Mouse (Mus musculus) layer of hippocampus, postnatal 14 days (tissue): ENCODE results near the gene Fkbp2. TPM values are rescaled to one million over a fixed set of nuclear protein-coding genes. Genes with fewer than 3 reads are reported as not detected.

Source experiments
- DNase-seq, 2 experiments: peaks; one replicate each; pipeline ENCODE4 v3.0.0; 2021 to 2022; ENCODE audit warnings: low spot score in 2 of 2, mixed read lengths in 1 of 2
- total RNA-seq, 2 experiments: library from RNA; stranded (reverse); gene quantifications; 2 replicates each; pipeline ENCODE4 v1.2.3; 2021

Fkbp2 gene
- total RNA-seq, 2 experiments from 2014 or later = 68.8 to 73.3 TPM

DNA sequence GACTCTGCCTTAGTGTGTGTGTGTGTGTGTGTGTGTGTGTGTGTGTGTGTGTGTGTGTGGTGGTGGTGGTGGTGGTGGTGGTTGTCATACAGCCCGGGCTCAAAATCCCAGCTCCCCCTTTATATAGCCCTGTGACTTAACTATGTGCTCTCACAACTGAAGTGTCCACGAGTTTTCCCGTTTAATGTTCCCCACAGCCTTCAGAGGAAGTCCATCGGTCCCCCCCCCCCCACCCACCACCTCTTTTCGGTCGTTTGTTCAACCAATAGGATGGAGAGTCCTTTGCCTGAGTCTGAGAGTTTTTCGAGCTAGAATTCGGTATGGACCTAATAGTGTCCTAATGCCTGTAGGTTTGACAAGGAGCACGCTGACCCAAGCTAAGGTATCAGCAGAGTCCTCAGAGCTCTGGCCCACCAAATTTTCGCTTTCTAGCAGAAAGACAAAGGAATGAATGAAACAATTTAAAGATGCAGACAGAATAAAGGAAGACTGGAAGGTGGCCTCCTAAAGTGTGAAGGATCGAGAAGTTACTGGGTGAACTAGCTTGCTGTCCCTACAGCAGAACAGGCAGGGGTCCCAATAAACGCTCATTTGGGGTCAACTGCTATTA is 6.6 kb downstream of the Fkbp2 start:
- DNase-seq = no peak

DNA sequence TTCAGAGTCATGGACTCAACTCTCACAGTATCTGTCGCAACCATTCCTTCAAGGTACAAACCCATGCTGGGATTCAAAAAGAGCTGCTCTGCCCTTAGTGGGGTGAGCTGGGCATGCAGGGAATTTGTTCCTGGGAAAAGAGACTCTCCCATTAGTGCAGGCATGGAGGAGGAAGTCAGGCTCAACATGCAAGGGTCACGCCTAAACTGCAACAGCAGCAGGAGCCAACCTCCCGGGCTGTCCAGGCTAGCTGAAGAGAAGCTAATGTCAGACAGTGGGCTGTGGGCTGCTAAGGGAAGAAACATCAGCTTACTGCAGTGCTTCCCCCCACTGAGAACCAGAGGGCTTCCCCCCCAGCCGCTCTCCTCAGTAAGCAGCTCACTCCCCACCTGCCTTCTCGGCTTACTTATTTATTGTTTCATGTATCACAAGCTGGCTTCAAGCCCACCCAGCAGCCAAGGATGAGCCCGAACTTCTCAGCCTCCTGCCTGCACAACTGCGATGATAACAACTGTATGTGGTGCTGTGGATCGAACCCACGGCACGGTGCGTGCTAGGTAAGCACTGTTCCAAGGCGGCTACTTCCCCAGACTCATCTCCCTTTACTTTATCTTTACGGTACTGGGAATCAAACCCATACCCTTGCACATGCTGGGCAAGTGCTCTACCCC is 7.9 kb downstream of the Fkbp2 start:
- DNase-seq = no peak

DNA sequence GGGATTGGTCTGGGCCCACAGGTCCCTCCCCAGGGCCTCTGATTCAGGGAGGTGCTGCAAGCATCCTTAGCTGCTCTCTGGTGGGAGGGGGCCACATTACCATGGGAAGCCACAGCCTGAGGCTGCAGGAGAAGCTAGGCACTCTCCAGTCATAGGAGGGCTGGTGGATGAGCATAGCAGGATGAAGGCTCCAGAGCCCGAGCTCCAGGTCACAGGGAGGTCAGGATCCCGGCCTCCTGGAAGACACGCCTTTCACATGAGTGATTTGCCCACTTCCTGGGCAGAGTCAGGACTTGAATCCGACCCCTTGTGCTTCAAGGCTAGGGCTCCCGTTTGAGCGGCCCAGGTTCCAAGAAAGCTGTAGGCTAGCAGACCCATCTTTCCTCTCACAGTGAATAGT is 8.7 kb downstream of the Fkbp2 start:
- DNase-seq = no peak

DNA sequence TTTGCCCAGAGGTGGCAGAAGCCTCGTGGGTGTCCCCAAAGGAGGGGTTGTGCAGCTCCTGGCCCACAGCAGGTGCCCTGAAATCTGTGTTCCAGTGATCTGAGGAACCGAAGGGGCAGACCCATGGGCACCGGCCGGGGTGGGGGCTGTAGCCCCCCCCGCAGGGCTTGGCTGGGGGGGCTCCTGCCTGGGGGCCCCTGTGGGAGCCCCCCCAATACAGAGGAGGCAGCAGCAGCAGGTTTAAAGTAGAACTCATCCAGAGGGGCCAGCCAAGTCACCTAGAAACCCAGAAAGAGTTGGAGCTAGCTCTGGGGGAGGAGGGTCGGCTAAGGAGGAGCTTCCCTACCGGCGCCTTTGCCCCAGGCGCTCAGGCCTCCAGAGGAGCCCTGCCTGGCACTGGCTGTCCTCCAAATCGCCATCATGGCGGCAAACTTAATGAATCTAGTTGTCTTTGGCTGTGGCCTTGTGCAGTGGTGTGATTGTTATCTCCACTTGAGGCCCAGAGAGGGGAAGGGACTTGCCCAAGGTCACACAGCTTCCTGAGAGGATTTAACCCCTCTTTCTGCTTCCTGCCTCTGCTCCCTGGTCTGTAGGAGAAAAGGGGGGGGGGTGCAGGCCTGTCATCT is 9.7 kb downstream of the Fkbp2 start:
- DNase-seq = no peak

DNA sequence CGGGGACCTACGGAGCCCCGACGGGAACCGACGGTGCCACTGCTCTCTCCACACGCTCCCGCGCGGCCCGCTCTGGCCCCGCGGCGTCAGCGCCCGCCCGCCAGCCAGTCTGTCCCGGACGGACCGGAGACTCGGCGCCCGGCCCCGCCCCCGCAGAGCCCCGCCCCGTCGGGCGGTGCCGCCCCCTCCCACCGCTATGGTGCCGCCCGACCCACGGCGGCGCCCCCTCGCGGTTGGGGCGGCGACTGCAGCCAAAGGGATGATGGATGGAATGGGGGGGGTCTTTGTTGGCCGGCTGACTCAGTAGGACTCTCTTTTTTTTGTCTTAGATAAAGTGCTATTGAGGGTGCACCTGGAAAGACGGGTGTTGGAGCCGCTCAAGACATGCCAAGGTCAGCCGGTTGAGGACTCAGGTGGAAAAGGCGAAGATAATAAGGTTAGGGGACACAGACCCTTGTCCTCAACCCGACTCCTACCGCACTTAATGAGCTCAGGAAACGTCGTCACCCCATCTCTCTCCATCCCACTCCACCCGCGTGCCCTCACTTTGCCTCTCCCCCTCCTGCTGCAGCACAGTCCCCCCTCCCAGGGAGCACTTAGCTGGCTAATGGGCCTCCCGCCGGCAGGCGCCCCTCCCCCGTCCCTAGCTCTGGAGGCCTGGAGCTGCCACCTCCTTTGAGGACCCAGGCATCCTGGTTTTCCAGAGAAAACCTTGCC is 10.5 kb downstream of the Fkbp2 start:
- peak in 1 of 2 experiments; percentile 40 for DNase-seq

DNA sequence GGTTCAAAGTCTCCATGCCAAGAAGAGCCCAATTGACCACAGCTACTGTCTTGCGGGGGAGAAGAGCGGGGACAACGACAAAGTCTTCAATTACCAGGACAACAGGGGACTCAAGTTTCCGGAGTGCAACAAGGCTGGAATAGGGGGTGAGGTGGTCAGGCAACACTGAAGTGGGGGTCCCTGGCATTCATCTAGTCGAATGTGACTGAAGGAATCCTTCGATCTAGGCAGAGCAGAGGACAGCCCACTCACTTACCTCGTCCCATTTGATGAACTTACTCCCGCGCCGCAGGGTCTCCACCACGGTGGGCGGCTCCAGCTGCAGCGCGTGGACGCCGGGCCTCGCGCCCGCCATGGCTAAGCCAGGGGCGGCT is 11.0 kb downstream of the Fkbp2 start:
- DNase-seq = no peak

DNA sequence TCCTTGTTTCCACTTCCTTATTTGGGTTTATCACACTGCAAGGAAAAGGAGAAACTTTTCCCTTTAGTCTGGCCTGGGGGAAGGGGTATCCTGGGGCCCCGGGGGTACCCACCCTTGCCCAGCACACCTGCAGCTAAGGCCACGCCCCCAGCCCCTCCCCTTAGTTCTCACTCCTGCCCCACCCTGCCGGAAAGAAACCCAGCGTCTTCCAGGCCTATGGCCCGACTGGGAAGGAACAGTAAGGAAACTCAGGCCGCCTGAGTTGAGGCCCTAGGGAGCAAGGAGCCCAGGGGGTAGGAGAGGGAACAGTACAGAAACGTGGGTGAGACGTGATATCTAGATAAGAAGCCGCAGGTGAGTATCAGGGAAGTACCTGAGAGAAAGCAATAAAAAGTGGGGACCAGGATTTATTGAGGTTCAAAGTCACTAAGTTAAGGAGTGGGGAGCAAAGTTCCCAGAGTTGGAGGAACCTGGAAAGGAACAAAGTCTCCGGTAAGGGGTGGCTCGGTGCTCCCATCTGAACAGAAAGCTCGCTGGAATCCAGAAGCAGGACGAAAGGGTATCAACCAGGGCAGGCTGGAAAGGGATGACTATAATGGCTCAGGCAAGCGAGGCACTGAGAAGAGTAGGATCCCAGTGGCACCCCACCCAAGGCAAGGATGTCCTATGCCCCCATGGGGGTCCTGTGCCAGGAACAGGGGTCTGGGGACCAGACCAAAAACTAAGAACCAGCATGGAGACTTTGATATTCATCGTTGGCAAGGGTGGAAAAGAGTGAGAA is 11.6 kb downstream of the Fkbp2 start:
- no peak for DNase-seq

DNA sequence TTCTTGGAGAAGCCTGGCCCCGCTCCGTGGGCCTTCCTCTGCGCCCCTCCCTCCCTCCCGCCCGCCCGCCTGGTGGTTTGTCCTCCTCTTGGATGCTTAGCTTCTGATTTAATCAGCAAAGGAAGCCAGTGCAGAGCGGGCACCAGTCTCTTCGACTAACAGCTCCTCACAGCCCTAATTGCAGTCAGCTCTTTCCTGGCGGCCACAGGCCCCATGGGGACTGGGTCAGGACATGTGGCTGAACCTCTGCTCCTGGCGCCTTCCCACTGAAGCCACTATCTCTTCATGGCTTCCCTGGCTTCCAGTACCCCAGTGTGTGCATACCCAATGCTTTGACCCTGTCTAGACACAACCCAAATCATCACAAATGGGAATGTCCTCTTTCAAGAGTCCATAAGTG is 23.8 kb downstream of the Fkbp2 start:
- DNase-seq = no peak

DNA sequence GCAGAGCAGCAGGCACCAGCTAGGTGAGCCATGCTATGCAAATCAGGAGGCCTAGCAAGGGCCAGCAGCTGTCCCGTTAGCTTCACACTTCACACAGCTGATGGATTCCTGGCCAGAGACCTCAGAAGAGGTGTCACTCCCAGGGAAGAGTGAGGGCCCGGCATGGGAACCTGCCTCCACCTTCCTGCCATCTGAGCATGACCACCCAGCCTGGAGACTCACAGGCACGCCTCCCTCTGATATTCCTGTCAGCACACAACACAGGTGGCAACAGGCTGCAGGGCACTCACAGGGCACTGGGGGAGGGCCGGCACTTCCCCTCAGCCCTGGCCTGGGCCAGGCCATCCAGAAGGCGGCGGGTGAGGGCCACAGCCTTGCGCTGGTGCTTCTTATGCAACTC is 24.9 kb downstream of the Fkbp2 start:
- DNase-seq = no peak

DNA sequence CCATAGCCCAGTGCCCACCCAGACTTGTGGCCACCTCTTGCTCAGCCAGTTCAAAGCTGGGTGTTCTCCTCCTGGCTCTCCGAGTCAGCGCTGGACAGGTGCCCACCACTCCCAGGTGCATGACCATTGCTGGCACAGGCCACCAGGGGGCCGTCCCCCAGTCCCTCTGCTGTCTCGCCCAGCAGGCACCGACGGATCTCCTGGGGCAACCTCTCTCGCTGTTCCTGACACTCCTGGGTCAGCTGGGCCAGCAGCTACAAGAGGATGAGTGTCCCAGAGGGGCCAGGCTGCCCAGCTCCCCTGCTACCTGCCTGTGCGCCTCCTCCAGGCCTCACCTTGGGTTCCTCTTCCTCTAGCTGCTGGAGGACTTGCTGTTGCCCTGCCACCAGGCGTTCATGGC is 26.3 kb downstream of the Fkbp2 start:
- DNase-seq = no peak

DNA sequence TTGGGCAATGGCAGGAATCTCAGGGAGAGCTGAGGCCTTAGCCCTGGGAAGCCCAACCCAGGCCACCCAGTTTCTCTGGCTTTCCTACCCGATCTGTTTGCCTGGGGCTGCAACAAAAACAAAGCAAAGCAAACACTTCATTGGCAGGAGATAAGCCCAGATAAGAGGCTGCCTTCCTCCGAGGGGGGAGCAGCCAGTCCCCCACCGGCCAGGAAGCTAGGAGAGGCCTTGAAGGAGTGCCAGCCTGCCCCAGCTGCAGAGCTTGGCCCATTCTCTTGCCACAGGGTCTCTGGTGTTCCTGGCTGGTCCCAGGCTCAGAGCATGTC is 27.6 kb downstream of the Fkbp2 start:
- no peak for DNase-seq

DNA sequence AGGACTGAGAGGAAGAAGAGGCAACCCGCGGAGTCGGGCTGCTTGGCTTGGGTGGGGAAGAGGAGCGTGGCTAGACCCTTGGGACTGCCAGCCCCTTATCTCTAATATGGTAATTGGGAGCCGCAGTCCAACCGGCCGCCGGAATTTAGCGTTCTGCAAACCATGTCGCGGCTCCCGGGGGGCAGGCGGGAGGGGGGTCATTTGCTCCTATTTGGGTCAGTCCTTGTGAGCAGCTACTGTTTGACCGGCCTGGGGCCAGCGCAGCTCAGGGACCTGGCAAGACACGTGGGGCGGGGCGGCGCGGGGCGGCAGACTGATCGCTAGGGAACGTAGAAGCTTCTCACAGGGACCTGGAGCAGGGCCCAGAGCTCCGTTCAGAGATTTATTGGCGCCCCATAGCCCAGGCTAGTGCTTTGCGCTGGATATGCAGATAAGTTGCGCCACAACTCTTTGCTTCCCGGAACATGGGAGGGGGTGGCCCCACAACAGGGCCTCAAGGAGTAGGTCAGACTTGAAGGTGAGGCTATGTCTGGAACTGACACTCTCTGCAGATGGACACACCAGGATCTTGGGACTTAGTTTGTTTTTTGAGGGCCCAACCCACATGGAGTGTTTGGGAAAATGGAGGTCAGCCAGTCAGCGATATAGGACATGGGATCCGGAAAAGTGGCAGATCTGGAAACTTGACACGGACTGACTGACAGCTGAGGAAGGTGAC is 28.1 kb downstream of the Fkbp2 start:
- peak; percentile 66 to 77 for DNase-seq

DNA sequence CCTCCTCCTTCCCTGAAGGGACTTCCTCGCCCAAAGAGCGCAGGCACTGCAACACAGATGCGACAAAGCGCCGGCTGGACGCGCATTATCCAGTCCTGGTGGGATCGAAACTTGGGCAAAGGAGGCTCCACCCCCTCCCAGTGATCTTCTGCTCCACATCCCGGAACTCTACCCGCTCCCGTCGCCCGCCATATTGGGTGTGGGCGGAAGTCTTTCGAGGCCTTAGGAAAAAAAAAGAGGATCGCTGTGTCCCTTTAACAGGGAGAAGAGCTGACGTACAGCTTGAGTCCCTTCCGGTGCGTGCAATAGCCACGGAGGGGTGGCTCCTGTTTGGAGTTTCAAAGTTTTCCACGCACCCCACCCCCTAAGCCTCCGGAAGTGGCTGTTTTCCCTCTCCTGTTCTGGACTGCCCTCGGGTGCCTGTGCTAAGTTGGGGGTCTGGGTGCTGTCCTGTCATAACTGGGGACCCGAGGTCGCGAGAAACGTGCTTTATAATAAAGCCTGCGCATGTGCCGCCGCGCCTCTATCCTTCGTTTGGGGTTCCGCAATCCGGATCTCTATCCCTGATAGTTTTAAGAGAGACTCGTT is 28.8 kb downstream of the Fkbp2 start:
- DNase-seq = peak; percentile 90 to 96

DNA sequence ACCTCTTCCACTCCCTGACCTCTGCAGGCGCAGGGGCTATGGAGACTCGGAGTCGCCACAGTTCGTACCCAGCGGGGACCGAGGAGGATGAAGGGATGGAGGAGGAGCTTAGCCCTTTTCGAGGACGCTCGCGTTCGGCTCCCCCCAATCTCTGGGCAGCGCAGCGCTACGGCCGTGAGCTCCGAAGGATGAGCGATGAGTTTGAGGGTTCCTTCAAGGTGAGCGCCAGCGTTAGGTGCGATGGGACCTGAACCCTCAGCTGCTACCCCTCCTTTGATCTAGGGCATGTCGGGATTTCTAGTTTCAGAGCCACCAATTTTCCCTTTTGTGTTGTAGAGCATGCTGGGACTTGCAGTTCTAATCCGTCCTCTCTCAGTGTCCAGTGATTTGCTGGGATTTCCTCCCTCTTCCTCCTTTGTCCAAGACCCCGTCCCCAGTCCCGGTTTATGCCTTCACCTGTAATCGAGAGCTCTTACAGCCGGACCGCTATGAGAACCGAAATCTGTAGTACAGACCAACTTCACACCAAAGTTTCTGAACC is 29.6 kb downstream of the Fkbp2 start:
- peak; percentile 63 to 77 for DNase-seq

DNA sequence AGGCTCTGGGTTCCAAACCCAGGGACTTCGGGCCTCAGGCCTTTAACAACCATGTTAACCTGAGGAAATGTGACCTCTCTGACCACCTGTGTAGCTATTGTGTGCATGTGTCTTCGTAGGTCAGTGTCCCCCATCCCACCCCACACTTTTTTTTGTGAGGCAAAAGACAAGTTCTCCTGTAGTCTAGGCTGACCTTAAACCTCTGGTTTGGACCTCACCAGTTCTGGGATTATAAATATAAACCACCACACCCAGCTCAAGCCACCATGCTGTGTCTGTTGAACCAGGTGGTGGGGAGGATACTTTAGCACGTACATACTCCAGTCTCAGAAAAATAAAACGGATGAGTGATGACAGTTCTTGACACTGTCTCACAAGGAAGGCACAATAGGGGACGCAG is 30.4 kb downstream of the Fkbp2 start:
- DNase-seq = no peak

DNA sequence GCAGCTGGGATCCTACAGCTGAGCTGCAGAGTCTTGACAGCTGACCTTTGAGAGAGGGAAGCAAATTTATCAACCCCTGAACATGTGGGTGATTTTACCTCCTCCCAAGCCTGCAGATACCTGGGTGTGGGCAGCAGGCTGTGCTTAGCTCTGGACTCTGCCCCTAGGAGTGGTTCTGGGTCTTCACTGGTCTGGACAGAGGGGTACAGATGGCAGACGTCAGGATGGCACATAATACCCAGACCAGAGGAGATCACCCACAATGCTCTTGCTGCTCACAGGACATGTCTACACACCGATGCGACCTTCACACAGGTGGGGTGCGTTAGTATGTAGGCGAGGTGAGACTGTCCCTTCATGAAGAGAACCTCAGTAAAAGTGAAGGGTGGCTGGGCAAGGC is 30.8 kb downstream of the Fkbp2 start:
- no peak for DNase-seq

DNA sequence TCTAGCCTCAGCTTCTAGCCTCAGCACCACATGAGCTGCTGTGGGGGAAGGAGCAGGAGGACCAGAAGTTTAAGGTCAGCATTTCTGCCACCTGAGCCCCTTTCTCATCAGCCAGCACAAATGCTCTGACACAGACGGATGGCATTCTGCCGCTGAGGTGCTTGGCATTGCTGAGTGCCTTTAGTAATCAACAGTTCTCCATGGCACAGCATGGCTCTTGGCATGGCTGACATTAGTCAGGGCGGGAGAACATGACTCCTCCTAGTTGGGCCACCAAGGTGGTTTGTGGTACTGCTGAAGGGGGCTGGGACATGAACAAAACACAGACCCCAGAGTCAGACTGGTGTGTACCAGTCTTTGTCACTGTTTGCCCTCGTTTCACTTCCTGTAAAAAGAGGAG is 32.1 kb downstream of the Fkbp2 start:
- DNase-seq = no peak

DNA sequence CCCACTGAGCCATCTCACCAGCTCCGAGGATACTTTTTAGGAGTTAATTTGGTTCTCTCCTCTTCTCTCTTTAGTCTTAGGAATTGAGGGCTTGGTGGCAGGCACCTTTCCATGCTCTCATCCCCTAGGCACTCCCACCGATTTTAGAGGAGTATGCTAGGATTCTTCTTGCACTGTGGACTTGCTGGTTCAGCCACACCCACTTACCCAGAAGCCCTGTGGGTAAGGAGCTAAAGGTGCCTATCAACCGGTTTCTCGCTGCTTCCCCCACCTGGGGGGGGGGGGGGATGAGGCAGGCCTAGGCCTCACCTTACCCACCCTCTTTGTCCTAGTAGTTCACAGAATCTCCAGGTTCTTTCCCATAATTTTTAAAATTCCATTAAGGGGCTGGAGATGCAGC is 32.6 kb downstream of the Fkbp2 start:
- no peak for DNase-seq

DNA sequence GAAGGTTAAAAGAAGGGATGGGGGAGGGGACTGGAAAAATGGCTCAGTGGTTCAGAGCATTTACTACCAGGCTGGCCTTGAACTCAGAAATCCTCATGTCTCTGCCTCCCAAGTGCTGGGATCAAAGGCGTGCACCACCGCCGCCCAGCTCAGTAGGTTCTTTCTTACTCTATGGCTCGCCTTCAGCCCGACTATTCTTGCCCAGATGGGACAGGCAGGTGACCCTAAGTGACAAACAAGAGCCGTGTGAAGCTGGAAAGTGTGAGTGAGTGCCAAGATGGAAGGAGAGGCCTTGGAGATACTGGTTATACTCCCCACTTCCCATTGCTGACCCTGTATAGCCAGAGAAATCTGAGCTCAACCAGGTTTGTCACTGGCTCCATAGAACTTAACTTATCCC is 36.6 kb downstream of the Fkbp2 start:
- no peak for DNase-seq

DNA sequence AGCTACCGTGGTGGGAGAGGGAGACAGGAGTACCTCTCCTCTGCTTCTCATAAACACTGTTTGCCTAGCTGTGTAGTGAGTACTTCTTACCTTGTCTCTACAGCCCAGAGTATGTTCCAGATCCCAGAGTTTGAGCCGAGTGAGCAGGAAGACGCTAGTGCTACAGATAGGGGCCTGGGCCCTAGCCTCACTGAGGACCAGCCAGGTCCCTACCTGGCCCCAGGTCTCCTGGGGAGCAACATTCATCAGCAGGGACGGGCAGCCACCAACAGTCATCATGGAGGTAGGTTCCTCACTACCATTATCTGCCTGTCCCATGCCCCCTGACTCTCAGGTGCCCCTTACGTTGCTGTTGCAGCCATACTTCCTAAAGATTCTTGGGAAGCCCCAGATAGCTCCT is 37.5 kb downstream of the Fkbp2 start:
- no peak for DNase-seq
